Mouse (Mus musculus) bone marrow, adult 2 months (tissue): Measurements from ENCODE around the gene Tmem170b. TPM values are rescaled to one million over a fixed set of nuclear protein-coding genes. Genes with fewer than 3 reads are reported as not detected.

Source experiments
- H3K27ac ChIP-seq: fragments of 200-500 bp; 2 replicates; pipeline ENCODE4 v1.5.1; 2012; ENCODE audit warnings: low read depth, mild to moderate bottlenecking, control low read depth, inconsistent platforms, low read length; ENCODE audit not compliant: control insufficient read depth, poor library complexity, insufficient read depth
- H3K4me1 ChIP-seq: fragments of 200-500 bp; 2 replicates; pipeline ENCODE4 v1.6.1; 2011; ENCODE audit warnings: low read length; ENCODE audit not compliant: control insufficient read depth, insufficient read depth
- H3K4me3 ChIP-seq: fragments of 200-500 bp; replicated peaks from 2 replicates; pipeline ENCODE3; 2011; ENCODE audit warnings: mild to moderate bottlenecking, low read depth, low read length, control low read depth; ENCODE audit not compliant: control insufficient read depth
- CTCF ChIP-seq: fragments of 200-500 bp; IDR thresholded peaks from 2 replicates; pipeline ENCODE4 v1.5.1; 2011; ENCODE audit warnings: low read length, control low read depth; ENCODE audit not compliant: control insufficient read depth, insufficient read depth
- POLR2A ChIP-seq: fragments of 200-500 bp; IDR thresholded peaks from 2 replicates; pipeline ENCODE4 v1.6.1; 2011; ENCODE audit warnings: low read depth, mild to moderate bottlenecking, control low read depth, low read length, borderline replicate concordance; ENCODE audit not compliant: control insufficient read depth
- WGBS: fragments of 180-500 bp; shearing (Covaris S2); methylation state at CpG from one replicate; pipeline ENCODE4 v1.1.7; 2018; 5-methylcytosine and 5-hydroxymethylcytosine counted together
- polyA plus RNA-seq: library from polyadenylated mRNA; stranded (reverse); fragments of >200 nt; gene quantifications from 2 replicates; pipeline ENCODE4 v1.2.4, GENCODE M21; 2011; ENCODE audit warnings: low replicate concordance; ENCODE audit not compliant: missing spikeins, insufficient read depth, insufficient read length

The Tmem170b gene
- polyA plus RNA-seq, 1 experiment: 7.1 TPM

GRCm38 (mm10) chr13:41624123-41624522 is 18.4 kb downstream of the Tmem170b start:
- no peak for TF ChIP-seq POLR2A
- no peak for TF ChIP-seq CTCF
- H3K4me3 ChIP-seq: no peak overlapping the region
- H3K4me1 ChIP-seq: peaks cover 10% of the 10 kb centered on the region
- no peak overlapping the region for H3K27ac ChIP-seq
- WGBS: 66% methylated on average over 1 of the region's 1 CpGs

DNA sequence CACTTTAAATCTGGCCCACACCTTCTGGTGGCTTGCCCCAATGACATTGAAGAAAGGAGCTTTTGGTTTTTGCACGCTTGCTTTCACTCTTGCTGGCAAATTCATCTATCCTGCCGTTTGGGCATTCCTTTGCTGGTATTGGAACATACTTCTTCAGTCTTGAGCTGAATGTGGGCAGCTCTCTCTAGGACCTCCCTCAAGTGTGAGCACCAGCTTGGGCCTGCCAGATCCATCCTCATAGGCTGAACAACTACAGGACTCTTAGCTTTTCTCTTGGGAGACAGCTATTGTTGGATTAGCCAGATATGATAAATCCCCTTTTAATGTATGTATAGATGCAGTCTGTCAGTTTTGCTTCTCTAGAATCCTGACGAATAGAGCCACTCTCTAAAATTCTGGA is 19.5 kb downstream of the Tmem170b start:
- Histone ChIP-seq H3K4me1 (peaks cover 10% of the 10 kb centered on the region), H3K27ac (no peak overlapping the region), H3K4me3 (no peak overlapping the region)
- 85% methylated on average over 3 of the region's 3 CpGs for WGBS
- no peak for TF ChIP-seq CTCF
- TF ChIP-seq POLR2A: no peak

DNA sequence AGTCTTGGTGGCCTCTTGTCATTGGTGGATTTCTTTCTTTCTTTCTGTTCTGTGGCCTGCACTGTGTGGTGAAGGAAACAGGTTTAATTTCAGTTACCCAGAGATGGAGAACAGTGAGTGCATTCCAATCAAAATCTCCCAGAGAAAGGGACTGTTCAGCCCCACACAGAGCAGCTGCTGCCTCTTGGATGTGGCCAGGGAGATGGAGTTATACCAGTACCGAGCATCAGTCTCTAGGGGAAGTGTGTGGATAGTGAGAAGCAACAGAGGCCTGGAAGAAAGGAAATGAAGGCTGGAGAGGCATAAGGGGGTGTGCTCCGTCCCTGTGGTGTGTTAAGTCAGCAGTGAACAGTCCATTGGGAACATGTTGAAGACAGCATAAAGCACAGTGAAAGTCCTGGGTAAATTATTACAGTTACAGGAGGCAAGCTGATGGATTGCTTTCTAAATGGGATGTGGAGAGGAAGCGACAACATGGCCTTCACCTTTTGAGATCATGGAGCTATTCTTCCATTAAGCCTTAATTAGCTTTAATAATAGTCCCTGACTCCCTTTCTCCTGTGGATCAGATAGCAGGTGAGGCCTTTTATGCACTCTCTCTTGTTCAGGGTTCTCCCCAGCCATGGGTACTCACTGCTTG is 21.7 kb downstream of the Tmem170b start:
- 62% methylated on average over 3 of the region's 3 CpGs for WGBS
- Histone ChIP-seq H3K4me3 (no peak overlapping the region), H3K4me1 (peaks cover 8% of the 10 kb centered on the region), H3K27ac (no peak overlapping the region)
- TF ChIP-seq CTCF (no peak), POLR2A (no peak)

DNA sequence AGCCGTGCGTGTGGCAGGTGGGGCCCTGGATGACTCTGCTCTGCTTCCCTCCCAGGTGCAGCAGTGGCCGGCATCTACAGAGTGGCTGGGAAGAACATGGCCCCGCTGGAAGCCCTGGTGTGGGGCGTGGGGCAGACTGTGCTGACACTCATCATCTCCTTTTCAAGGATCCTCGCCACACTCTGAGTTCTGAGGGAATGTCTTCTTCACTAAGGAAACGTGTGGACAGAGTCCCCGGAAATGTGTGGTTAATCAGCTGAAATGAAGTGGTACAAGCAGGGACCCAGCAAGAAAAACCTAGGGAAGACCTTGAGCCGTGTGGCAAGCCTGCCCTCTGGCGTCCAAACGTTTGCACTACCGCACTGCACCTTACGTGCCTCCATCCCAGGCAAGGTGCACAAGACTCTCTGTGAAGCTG is 28.7 kb downstream of the Tmem170b start:
- no peak overlapping the region for H3K4me3 ChIP-seq
- whole genome bisulfite sequencing: 26% methylated on average over 13 of the region's 13 CpGs
- H3K4me1 ChIP-seq: peaks cover 1% of the 10 kb centered on the region; the same call in 1 of the 2 replicates
- TF ChIP-seq CTCF (peak; percentile 99), POLR2A (0 out of 2 replicates have a peak, but pooled peaks have one; percentile 31)
- H3K27ac ChIP-seq: peak overlapping the region; percentile 9; the same call in 1 of the 2 replicates

DNA sequence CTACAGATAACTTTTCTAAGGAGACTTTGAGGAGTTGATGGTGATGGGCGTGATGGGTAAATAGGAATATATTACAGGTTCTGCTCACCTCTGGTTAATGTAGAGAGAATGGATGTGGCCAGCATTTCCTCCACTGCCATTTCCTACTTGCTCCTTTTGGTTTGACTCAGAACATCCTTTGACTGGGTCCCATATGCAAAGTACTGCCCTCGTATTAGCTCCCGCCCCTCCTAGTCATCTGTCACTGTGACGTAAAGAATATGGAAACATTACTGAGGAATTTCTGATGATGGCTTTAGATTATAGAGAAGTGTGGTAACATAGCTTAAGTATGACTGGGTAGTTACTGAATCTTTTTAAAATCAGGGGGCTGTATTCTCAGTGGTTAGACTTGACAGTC is 32.4 kb downstream of the Tmem170b start:
- Histone ChIP-seq H3K27ac (no peak overlapping the region), H3K4me3 (no peak overlapping the region), H3K4me1 (no peaks in the 10 kb centered on the region)
- WGBS: 83% methylated on average over 4 of the region's 4 CpGs
- TF ChIP-seq POLR2A (no peak), CTCF (no peak)

- no peak overlapping the region for H3K27ac ChIP-seq
- H3K4me1 ChIP-seq: no peaks in the 10 kb centered on the region
- no peak for TF ChIP-seq CTCF
- no peak for TF ChIP-seq POLR2A
- no peak overlapping the region for H3K4me3 ChIP-seq
- 34% methylated on average over 6 of the region's 6 CpGs for WGBS
These were observed 37.1 kb downstream of the Tmem170b start for GRCm38 (mm10) chr13:41642851-41643250.

DNA sequence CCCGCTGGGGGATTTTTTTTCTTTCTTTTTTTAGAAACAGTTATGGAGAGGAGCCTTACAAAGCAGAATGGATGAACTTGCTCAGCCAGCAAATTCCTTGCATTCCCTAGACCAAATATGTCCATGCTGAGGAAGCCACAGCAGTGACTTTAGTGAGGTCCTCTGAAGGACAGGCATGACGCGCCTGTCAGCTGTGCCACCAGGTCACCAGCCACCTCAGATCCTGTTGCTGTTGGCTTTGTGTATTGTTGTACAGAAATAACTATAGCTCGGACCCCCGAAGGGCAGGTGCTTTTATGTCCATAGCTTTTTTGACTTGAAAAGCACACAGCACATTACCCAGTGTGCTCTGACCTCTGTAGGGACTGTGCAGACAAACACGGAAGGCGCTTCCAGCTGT is 38.1 kb downstream of the Tmem170b start:
- no peak overlapping the region for H3K4me3 ChIP-seq
- no peak overlapping the region for H3K27ac ChIP-seq
- H3K4me1 ChIP-seq: no peaks in the 10 kb centered on the region
- WGBS: 84% methylated on average over 7 of the region's 7 CpGs
- TF ChIP-seq CTCF: no peak
- TF ChIP-seq POLR2A: no peak

DNA sequence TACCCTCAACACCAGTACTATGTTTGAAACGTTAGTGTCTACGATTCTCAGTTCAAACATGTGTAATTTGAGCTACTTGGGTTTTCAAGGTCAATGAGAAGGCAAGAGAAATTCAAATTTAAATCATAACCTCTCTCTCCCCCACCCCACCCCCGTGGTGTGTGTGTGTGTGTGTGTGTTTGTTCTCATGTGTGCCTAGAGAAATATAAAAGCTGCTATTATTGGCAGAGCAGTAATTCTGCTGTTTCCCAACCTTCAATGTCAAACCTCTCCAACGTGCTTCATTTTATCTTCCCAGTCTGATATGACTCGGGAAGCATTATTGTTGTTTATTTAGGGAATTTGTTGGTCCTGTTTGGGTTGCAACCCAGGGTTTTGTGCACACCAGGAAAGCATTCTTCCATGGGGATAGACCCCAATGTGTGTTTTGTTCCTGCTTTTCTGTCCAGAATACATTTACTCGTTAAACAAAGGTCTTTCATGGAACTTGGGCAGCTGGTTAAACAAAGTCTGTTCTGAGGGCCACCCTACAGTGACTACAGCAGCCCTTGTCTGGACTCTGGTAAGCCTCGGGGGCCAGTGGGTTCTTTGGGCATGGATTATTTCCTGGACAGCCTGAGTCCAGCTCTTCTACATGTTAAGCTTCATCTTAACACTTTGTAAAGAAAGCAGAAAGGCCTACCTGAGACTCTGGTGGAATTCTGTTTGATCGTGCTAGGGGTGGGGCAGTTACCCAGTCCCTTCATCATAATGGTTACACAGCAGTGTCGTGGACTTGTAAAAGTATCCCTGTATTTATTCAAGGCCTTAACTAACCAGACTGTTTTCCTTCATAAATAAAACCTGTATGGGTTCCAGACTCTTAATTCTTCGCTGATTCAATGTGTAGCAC is 39.1 kb downstream of the Tmem170b start:
- 77% methylated on average over 10 of the region's 10 CpGs for WGBS
- H3K27ac ChIP-seq: no peak overlapping the region
- no peak overlapping the region for H3K4me3 ChIP-seq
- TF ChIP-seq POLR2A: no peak
- TF ChIP-seq CTCF: no peak
- H3K4me1 ChIP-seq: no peaks in the 10 kb centered on the region
